Mouse (Mus musculus) stomach, embryonic 16.5 days (tissue): ENCODE measurements around the gene Qprt. TPM values are rescaled to one million over a fixed set of nuclear protein-coding genes. Genes with fewer than 3 reads are reported as not detected.

Experiments
- ATAC-seq: fragments of 200-750 bp; cut with Nextera tagmentation; 2 replicates; pipeline ENCODE4 v1.8.0; 2017; ENCODE audit warnings: moderate number of reproducible peaks, moderate TSS enrichment; ENCODE audit not compliant: insufficient read depth, low FRiP score
- H3K27ac ChIP-seq: fragments of 300-500 bp; sonication (generic); 2 replicates; pipeline ENCODE4 v1.5.1; 2014; ENCODE audit warnings: low read length
- H3K27me3 ChIP-seq: fragments of 300-500 bp; sonication (generic); 2 replicates; pipeline ENCODE4 v1.6.1; 2014; ENCODE audit warnings: low read length, control low read depth, mixed read lengths; ENCODE audit not compliant: control insufficient read depth, insufficient read depth
- H3K36me3 ChIP-seq: fragments of 300-500 bp; sonication (generic); 2 replicates; pipeline ENCODE4 v1.6.1; 2014; ENCODE audit warnings: low read length; ENCODE audit not compliant: control insufficient read depth, insufficient read depth
- H3K4me1 ChIP-seq: fragments of 300-500 bp; sonication (generic); 2 replicates; pipeline ENCODE4 v1.6.1; 2014; ENCODE audit warnings: low read length, control low read depth, mixed read lengths; ENCODE audit not compliant: control insufficient read depth, insufficient read depth
- H3K4me2 ChIP-seq: fragments of 300-500 bp; sonication (generic); 2 replicates; pipeline ENCODE4 v1.6.1; 2014; ENCODE audit warnings: low read depth, low read length, mixed read lengths
- H3K4me3 ChIP-seq: fragments of 300-500 bp; sonication (generic); replicated peaks from 2 replicates; pipeline ENCODE4 v1.5.1; 2014; ENCODE audit warnings: mild to moderate bottlenecking, low read length
- H3K9ac ChIP-seq: fragments of 300-500 bp; sonication (generic); 2 replicates; pipeline ENCODE4 v1.6.1; 2014; ENCODE audit warnings: low read length
- H3K9me3 ChIP-seq: fragments of 300-500 bp; sonication (generic); replicated peaks from 2 replicates; pipeline ENCODE4 v1.6.1; 2016; ENCODE audit warnings: low read length, control low read depth; ENCODE audit not compliant: control insufficient read depth
- WGBS: fragments of 180-500 bp; shearing (Covaris S2); extraction: QIAGEN DNeasy Blood & Tissue Kit; methylation state at CpG from one replicate; pipeline ENCODE4 v1.1.7; 2014; 5-methylcytosine and 5-hydroxymethylcytosine counted together
- polyA plus RNA-seq: library from polyadenylated mRNA; unstranded; fragments of >200 nt; fragmentation: Nextera tagmentation; extraction: Ambion mirVana; gene quantifications from 2 replicates; pipeline ENCODE4 v1.2.1, GENCODE M21; 2015

Gene Qprt
- polyA plus RNA-seq, 1 experiment from 2014 or later: 4.8 TPM

DNA sequence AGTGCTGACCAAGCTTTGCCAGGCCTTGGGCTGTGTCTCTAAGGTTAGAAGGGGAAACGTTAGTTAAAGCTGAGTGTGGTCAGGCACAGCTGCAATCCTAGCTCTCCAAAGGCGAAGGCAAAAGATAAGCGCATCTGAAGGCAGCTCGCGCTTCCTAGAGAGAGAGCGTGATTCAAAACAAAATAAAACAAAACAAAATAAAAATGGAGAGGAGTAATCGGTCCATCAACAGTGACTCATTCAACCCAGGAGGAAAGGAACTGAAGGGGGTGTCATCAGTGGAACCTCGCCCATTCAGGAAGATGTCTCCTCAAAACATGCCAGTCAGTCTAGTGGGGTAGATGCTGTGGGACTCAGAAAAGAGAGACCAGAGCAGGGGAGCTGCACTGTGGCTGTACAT, 39.8 kb downstream of the Qprt start:
- WGBS: 77% methylated on average over 8 of the region's 8 CpGs
- Histone ChIP-seq H3K9me3 (no peaks in the 10 kb centered on the region), H3K27me3 (no peaks in the 10 kb centered on the region), H3K9ac (no peak overlapping the region), H3K4me2 (no peak overlapping the region), H3K27ac (no peak overlapping the region), H3K36me3 (no peaks in the 10 kb centered on the region), H3K4me3 (no peak overlapping the region), H3K4me1 (no peaks in the 10 kb centered on the region)
- no peak for ATAC-seq

- no peak overlapping the region for H3K27ac ChIP-seq
- no peaks in the 10 kb centered on the region for H3K4me1 ChIP-seq
- 51% methylated on average over 3 of the region's 3 CpGs for WGBS
- no peak overlapping the region for H3K4me3 ChIP-seq
- no peak for ATAC-seq
- no peak overlapping the region for H3K9ac ChIP-seq
- no peaks in the 10 kb centered on the region for H3K9me3 ChIP-seq
- no peaks in the 10 kb centered on the region for H3K27me3 ChIP-seq
- H3K36me3 ChIP-seq: no peaks in the 10 kb centered on the region
- H3K4me2 ChIP-seq: no peak overlapping the region
These were observed 42.0 kb downstream of the Qprt start for GRCm38 (mm10) chr7:127080045-127080444.

- Histone ChIP-seq H3K4me2 (no peak overlapping the region), H3K36me3 (no peaks in the 10 kb centered on the region), H3K9ac (no peak overlapping the region), H3K4me1 (no peaks in the 10 kb centered on the region), H3K9me3 (no peaks in the 10 kb centered on the region), H3K27ac (no peak overlapping the region), H3K4me3 (no peak overlapping the region), H3K27me3 (no peaks in the 10 kb centered on the region)
- WGBS: 87% methylated on average over 3 of the region's 3 CpGs
- no peak for ATAC-seq
These were observed 44.3 kb downstream of the Qprt start for GRCm38 (mm10) chr7:127077692-127078091.

GRCm38 (mm10) chr7:127076188-127076587, 45.8 kb downstream of the Qprt start:
- H3K27ac ChIP-seq: no peak overlapping the region
- H3K36me3 ChIP-seq: no peaks in the 10 kb centered on the region
- whole genome bisulfite sequencing: 83% methylated on average over 5 of the region's 5 CpGs
- H3K9me3 ChIP-seq: no peaks in the 10 kb centered on the region
- no peak overlapping the region for H3K9ac ChIP-seq
- no peak for ATAC-seq
- no peak overlapping the region for H3K4me2 ChIP-seq
- no peak overlapping the region for H3K4me3 ChIP-seq
- H3K4me1 ChIP-seq: no peaks in the 10 kb centered on the region
- no peaks in the 10 kb centered on the region for H3K27me3 ChIP-seq

- Histone ChIP-seq H3K4me2 (no peak overlapping the region), H3K36me3 (no peaks in the 10 kb centered on the region), H3K9me3 (no peaks in the 10 kb centered on the region), H3K27ac (no peak overlapping the region), H3K27me3 (no peaks in the 10 kb centered on the region), H3K4me3 (no peak overlapping the region), H3K4me1 (no peaks in the 10 kb centered on the region), H3K9ac (no peak overlapping the region)
- ATAC-seq: no peak
- WGBS: 81% methylated on average over 4 of the region's 4 CpGs
These were observed 48.8 kb downstream of the Qprt start for GRCm38 (mm10) chr7:127073221-127073620.

- H3K9ac ChIP-seq: no peak overlapping the region
- no peak for ATAC-seq
- H3K4me3 ChIP-seq: no peak overlapping the region
- WGBS: 77% methylated on average over 4 of the region's 4 CpGs
- no peak overlapping the region for H3K27ac ChIP-seq
- H3K9me3 ChIP-seq: no peaks in the 10 kb centered on the region
- no peaks in the 10 kb centered on the region for H3K27me3 ChIP-seq
- H3K4me2 ChIP-seq: no peak overlapping the region
- H3K36me3 ChIP-seq: no peaks in the 10 kb centered on the region
- H3K4me1 ChIP-seq: no peaks in the 10 kb centered on the region
These were observed 51.1 kb downstream of the Qprt start for GRCm38 (mm10) chr7:127070871-127071413.

GRCm38 (mm10) chr7:127066317-127066716, 55.7 kb downstream of the Qprt start:
- Histone ChIP-seq H3K9ac (no peak overlapping the region), H3K4me3 (no peak overlapping the region), H3K27ac (no peak overlapping the region), H3K36me3 (no peaks in the 10 kb centered on the region), H3K9me3 (0 out of 2 replicates have a peak, but pooled peaks cover 3% of the 10 kb centered on the region), H3K4me2 (no peak overlapping the region), H3K27me3 (no peaks in the 10 kb centered on the region), H3K4me1 (no peaks in the 10 kb centered on the region)
- WGBS: 68% methylated on average over 4 of the region's 4 CpGs
- no peak for ATAC-seq

- Histone ChIP-seq H3K4me2 (no peak overlapping the region), H3K27me3 (no peaks in the 10 kb centered on the region), H3K9me3 (0 out of 2 replicates have a peak, but pooled peaks cover 3% of the 10 kb centered on the region), H3K36me3 (no peaks in the 10 kb centered on the region), H3K9ac (no peak overlapping the region), H3K27ac (no peak overlapping the region), H3K4me3 (no peak overlapping the region), H3K4me1 (no peaks in the 10 kb centered on the region)
- 77% methylated on average over 6 of the region's 6 CpGs for WGBS
- no peak for ATAC-seq
These were observed 56.5 kb downstream of the Qprt start for GRCm38 (mm10) chr7:127065538-127065937.
